Mouse (Mus musculus): Measurements from ENCODE around the gene Rccd1. TPM values are rescaled to one million over a fixed set of nuclear protein-coding genes. Genes with fewer than 3 reads are reported as not detected.

The Rccd1 gene
- polyA plus RNA-seq, 1 experiment from 2014 or later = 10.2 TPM

DNA sequence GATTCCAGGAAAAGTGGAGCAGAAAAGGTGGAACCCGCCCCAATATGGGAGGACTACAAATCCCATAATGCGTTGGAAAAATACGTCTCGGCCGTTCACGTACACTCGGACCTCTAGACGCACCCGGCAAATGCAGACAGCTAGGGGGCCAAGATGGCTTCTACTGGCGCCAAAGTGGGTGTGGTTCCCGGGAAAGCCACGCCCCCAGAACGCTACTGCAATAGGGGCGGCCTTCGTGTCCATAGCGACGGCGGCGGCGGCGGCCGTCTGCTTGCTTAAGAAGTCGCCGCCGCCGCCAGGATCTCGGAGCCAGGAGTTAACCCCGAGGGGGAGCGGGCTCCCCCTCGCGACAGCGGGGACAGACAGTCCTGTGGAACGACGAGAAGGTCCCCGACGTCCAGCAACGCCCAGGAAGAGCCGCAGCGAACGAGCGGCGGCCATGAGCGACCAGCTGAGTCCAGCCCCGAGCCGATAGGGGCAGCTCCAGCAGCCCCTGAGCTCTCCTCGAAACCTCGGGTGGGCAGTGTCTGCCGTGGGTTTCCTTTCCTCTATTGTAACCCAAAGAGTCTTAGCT lies 78.0 kb downstream of the Rccd1 start, which contains the start of gene Ttll13:
TSS of gene Ttll13 (plus strand) at position 229 of the 574 bp plus-strand sequence.
- Histone ChIP-seq H3K4me3 (peak within 1 kb of the TSS; percentile 60), H3K36me3 (no peaks in the 10 kb centered on the region), H3K4me2 (peak within 1 kb of the TSS; percentile 79), H3K4me1 (0 out of 2 replicates have a peak, but pooled peaks cover 3% of the 10 kb centered on the region), H3K27ac (peak within 1 kb of the TSS; percentile 87), H3K9me3 (no peaks in the 10 kb centered on the region), H3K27me3 (no peaks in the 10 kb centered on the region), H3K9ac (peak within 1 kb of the TSS; percentile 68)
- WGBS = 0% methylated on average over 48 of the region's 48 CpGs
- ATAC-seq (ENCODE audit: borderline replicate concordance, extremely low read depth, low FRiP score, low TSS enrichment) = peak; percentile 99

DNA sequence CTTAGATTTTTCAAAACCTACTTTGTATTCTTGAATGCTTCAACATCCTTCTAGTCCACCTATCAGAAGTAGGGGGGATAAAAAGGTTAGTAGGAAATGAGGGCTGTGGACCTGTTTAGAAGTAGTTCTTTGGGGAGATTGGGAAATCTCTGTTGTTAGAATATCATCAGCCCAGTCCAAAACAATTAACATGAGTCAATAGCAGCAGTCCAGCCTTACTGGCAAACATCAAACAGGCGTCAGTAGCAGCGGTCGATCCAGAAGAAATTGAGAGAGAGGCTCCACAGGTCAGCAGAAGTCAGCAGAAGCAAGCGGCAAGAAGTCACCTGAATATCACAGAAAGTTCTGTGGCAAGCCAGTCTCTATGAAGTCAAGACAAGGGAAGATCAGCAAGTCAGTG lies 79.4 kb downstream of the Rccd1 start:
- no peak for ATAC-seq (ENCODE audit: borderline replicate concordance, extremely low read depth, low FRiP score, low TSS enrichment)
- no peak overlapping the region for H3K4me3 ChIP-seq
- WGBS = 89% methylated on average over 4 of the region's 4 CpGs

More for the DNA sequence above, 79.4 kb downstream of the Rccd1 start:
- H3K9ac ChIP-seq = no peak overlapping the region
- H3K4me2 ChIP-seq = no peak overlapping the region
- 0 out of 2 replicates have a peak, but pooled peaks cover 3% of the 10 kb centered on the region for H3K4me1 ChIP-seq
- peaks cover 10% of the 10 kb centered on the region; the same call in 1 of the 2 replicates for H3K36me3 ChIP-seq
- H3K27me3 ChIP-seq = no peaks in the 10 kb centered on the region
- no peaks in the 10 kb centered on the region for H3K9me3 ChIP-seq
- no peak overlapping the region for H3K27ac ChIP-seq

Other genes starting within 250 kb of the Rccd1 start
- 690 and 692 TPM in 2 replicates for gene Idh2, start 209.1 kb downstream of the Rccd1 start, polyA plus RNA-seq (2015; fragmentation: Nextera tagmentation; extraction: Ambion mirVana)
- gene Sema4b, start 137.6 kb downstream of the Rccd1 start, polyA plus RNA-seq (2015; fragmentation: Nextera tagmentation; extraction: Ambion mirVana) = 13.7 and 14.9 TPM in 2 replicates
- 79.1 and 90.8 TPM in 2 replicates for gene Cib1, start 91.6 kb downstream of the Rccd1 start, polyA plus RNA-seq (2015; fragmentation: Nextera tagmentation; extraction: Ambion mirVana)
- 3.0 and 4.0 TPM in 2 replicates for gene Gdpgp1, start 91.6 kb downstream of the Rccd1 start, polyA plus RNA-seq (2015; fragmentation: Nextera tagmentation; extraction: Ambion mirVana)
- 0.73 and 0.93 TPM in 2 replicates for gene Ttll13, start 78.1 kb downstream of the Rccd1 start, polyA plus RNA-seq (2015; fragmentation: Nextera tagmentation; extraction: Ambion mirVana)
- gene Ngrn, start 63.2 kb downstream of the Rccd1 start, polyA plus RNA-seq (2015; fragmentation: Nextera tagmentation; extraction: Ambion mirVana) = 44.6 and 45.7 TPM in 2 replicates
- 9.5 and 11.1 TPM in 2 replicates for gene Vps33b, start 54.8 kb downstream of the Rccd1 start, polyA plus RNA-seq (2015; fragmentation: Nextera tagmentation; extraction: Ambion mirVana)
- 170 and 177 TPM in 2 replicates for gene Prc1, start 30.0 kb downstream of the Rccd1 start, polyA plus RNA-seq (2015; fragmentation: Nextera tagmentation; extraction: Ambion mirVana)
- gene Unc45a, start 16.6 kb upstream of the Rccd1 start, polyA plus RNA-seq (2015; fragmentation: Nextera tagmentation; extraction: Ambion mirVana) = 36.8 and 42.2 TPM in 2 replicates
- gene Hddc3, start 18.6 kb upstream of the Rccd1 start, polyA plus RNA-seq (2015; fragmentation: Nextera tagmentation; extraction: Ambion mirVana) = 19.6 and 21.2 TPM in 2 replicates
- 18.4 and 22.3 TPM in 2 replicates for gene Man2a2, start 46.9 kb upstream of the Rccd1 start, polyA plus RNA-seq (2015; fragmentation: Nextera tagmentation; extraction: Ambion mirVana)
- gene Fes, start 63.5 kb upstream of the Rccd1 start, polyA plus RNA-seq (2015; fragmentation: Nextera tagmentation; extraction: Ambion mirVana) = 15.2 and 17.8 TPM in 2 replicates
- 16.3 and 16.7 TPM in 2 replicates for gene Furin, start 81.0 kb upstream of the Rccd1 start, polyA plus RNA-seq (2015; fragmentation: Nextera tagmentation; extraction: Ambion mirVana)
- gene Blm, start 210.7 kb upstream of the Rccd1 start, polyA plus RNA-seq (2015; fragmentation: Nextera tagmentation; extraction: Ambion mirVana) = 28.0 and 29.6 TPM in 2 replicates